Mouse (Mus musculus) brain, embryonic 14.5 days (tissue): Measurements from ENCODE around the gene Foxred1.

ENCODE experiments used
- CTCF ChIP-seq: fragments of 200-500 bp; IDR thresholded peaks from 2 replicates; pipeline ENCODE4 v1.5.1; 2012; ENCODE audit warnings: inconsistent platforms, mild to moderate bottlenecking, moderate library complexity, borderline replicate concordance; ENCODE audit not compliant: insufficient read depth, insufficient read length; ENCODE audit errors: extremely low read depth
- POLR2A ChIP-seq: fragments of 200-500 bp; IDR thresholded peaks from 2 replicates; pipeline ENCODE4 v1.6.1; 2012; ENCODE audit warnings: mild to moderate bottlenecking, inconsistent platforms, borderline replicate concordance; ENCODE audit not compliant: poor library complexity, insufficient read depth, insufficient read length, severe bottlenecking; ENCODE audit errors: extremely low read depth

DNA sequence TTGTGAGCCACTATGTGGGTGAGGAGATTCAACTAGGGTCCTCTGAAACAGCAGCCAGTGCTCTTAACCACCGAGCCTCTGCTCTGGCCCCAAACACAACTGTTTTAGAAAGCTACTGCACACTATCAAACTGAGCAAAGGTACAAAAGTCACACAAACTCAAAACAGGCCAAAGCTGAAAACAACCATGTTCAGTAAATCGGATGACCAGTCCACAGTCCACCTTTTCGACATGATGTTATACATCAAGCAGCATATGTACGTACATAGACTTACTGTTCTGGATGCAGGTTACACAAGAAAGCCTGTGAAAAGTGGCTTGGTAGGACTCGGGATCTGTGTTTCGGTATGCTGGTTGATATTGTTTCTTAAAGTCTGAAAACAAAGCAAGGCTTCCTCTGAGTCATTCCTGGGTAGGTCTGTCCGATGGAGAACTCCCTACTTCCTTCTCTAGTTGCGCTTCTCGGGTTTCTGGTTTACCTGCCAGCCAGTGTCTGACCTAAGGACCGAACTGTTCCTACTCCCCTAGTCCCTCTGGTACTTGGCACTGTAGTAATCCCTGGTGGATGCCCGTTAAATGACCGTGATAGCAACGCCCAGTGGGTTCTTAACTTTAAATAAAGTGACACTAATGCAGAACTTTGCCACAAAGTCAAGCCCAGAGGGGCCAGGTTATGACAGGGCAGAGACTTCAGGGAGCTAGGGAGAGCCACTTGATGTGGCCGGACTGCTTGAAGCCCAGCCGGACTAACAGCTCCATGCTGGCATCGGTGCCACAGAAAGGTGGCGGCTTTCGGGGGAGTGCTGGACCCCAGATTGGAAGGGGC, 11.7 kb downstream of the Foxred1 start:
- TF ChIP-seq CTCF (no peak), POLR2A (no peak)
